Mouse (Mus musculus): ENCODE measurements at regions not wholly inside any gene's neighbourhood (a gene's known extent, or its start where the extent isn't known, plus 50 kb on each side); places are given as distances from the start of the nearest gene placed in this dataset.

- DNase-seq (ENCODE audit: low spot score in 2 of 2) = no peak
Measured at GRCm38 (mm10) chr3:118494611-118495010, 67.3 kb upstream of the Dpyd start.

- DNase-seq (ENCODE audit: low spot score in 2 of 2) = no peak
Measured at GRCm38 (mm10) chr3:118500234-118500633, 61.7 kb upstream of the Dpyd start.

DNA sequence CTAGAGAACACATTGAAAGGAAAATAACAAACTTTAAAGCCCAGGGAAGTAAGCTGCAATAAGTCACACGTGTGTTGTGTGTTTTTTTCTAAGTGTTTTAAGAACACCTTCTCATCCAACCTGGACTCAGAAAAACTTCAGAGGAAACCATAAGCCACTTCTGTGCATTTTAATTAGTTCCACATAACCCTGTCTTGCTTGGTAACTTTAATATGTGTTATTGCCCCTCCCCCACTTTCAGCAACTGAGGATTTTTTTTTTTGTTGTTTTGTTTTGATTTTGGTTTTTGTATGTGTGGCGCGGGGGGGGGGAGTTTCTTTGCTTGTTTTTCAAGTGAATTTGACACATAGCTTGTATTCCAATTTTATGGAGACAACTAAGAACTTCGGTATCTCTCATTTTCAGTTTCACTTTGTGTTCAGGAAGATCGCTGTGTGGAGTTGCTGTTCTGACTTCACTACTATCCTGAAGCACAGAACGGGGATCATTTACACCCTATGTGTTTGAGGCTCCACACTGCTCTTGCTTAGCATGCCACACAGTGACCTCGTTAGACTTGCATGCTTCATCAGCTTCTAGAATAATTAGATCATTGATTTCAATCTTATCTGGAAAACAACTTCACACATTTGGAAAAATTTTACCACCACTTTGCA lies 54.2 kb upstream of the Dpyd start:
- DNase-seq (ENCODE audit: low spot score in 2 of 2) = no peak

- DNase-seq (ENCODE audit: low spot score in 2 of 2) = no peak
Measured at GRCm38 (mm10) chr3:118510837-118511236, 51.1 kb upstream of the Dpyd start.

DNA sequence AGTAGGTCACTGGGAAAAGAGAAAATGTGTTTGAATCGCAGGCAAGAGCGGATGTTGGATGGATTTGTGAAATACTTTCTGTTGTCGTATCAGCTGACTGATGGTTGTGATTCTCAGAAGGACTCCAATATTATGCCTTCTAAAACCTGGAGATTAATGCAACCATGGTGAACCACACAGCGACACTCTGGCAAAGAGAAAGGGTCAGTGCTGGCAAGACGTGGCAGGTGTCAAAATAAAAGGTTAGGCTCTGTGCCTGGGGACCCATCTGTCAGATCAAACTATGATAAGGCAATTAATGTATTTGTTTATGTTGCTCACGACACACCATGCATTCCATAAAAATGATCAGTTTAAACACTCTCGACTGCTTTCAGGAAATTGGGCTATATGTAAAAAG lies 50.0 kb upstream of the Dpyd start:
- DNase-seq (ENCODE audit: low spot score in 2 of 2) = no peak
